Mouse (Mus musculus) adrenal gland, postnatal 10 days (tissue): ENCODE data around the gene Kpnb1. TPM values are rescaled to one million over a fixed set of nuclear protein-coding genes. Genes with fewer than 3 reads are reported as not detected.

Experiments used
- microRNA-seq: library from miRNA; unstranded; fragments of <30 nt; microRNA quantifications from one replicate; pipeline ENCODE4 v1.2.0, GENCODE M21; 2021
- total RNA-seq, 2 experiments: library from RNA; stranded (reverse); gene quantifications; 2 replicates each; pipeline ENCODE4 v1.2.3; 2021

Kpnb1 gene
- total RNA-seq, 2 experiments from 2014 or later = 109 to 115 TPM

Small RNA genes lying within 50 kb of the gene (microRNA-seq; reads per million reads assigned to microRNA genes)
- gene Mir7235 = not detected

Other genes with a start within 250 kb of the Kpnb1 start
- 10 to 100 TPM; 29.1 to 32.5 TPM for gene Pnpo, start 243.9 kb downstream of the Kpnb1 start, total RNA-seq
- gene Sp2, start 204.9 kb downstream of the Kpnb1 start, total RNA-seq = 10 to 100 TPM; 14.3 to 16.3 TPM
- gene Sp6, start 174.5 kb downstream of the Kpnb1 start, total RNA-seq = under 1 TPM; 0.18 to 0.30 TPM
- gene Scrn2, start 157.9 kb downstream of the Kpnb1 start, total RNA-seq = 10 to 100 TPM; 22.5 to 25.9 TPM
- 1 to 10 TPM; 1.0 to 1.1 TPM for gene Lrrc46, start 146.5 kb downstream of the Kpnb1 start, total RNA-seq
- gene Mrpl10, start 146.3 kb downstream of the Kpnb1 start, total RNA-seq = 100 to 1,000 TPM; 137 to 139 TPM
- 10 to 100 TPM; 10.2 to 13.2 TPM for gene Osbpl7, start 137.3 kb downstream of the Kpnb1 start, total RNA-seq
- under 1 TPM; 0.21 to 0.64 TPM for gene Tbx21, start 72.5 kb downstream of the Kpnb1 start, total RNA-seq
- gene Tbkbp1, start 36.4 kb downstream of the Kpnb1 start, total RNA-seq = 10 to 100 TPM; 20.9 to 25.4 TPM
- 10 to 100 TPM; 63.2 to 68.3 TPM for gene Npepps, start 92.8 kb upstream of the Kpnb1 start, total RNA-seq
- 10 to 100 TPM; 40.1 to 52.8 TPM for gene Mrpl45, start 127.8 kb upstream of the Kpnb1 start, total RNA-seq
- gene Gpr179, start 164.2 kb upstream of the Kpnb1 start, total RNA-seq = 1 to 10 TPM; 3.0 to 3.4 TPM
- gene Socs7, start 174.7 kb upstream of the Kpnb1 start, total RNA-seq = 10 to 100 TPM; 16.9 to 20.1 TPM
- 10 to 100 TPM; 30.9 to 32.3 TPM for gene Arhgap23, start 227.7 kb upstream of the Kpnb1 start, total RNA-seq